ENCODE assay signal across 8 mouse cellular contexts in genomic region chr1:152019196-152019595, GRCm38 (mm10).
DNase-seq lines count a peak whose midpoint lies in the region; ATAC-seq and TF ChIP-seq lines count a peak whose summit lies in the region.

No protein-coding gene starts in this region.

- peaks cover 4% of the 10 kb centered on the region for H3K4me1 ChIP-seq in bone marrow, adult 2 months (ENCODE audit: control insufficient read depth, insufficient read depth, low read length)
- H3K4me1 ChIP-seq in intestine, postnatal 0 days (replicated peaks; ENCODE audit: control insufficient read depth, insufficient read depth, low read length): peaks cover 5% of the 10 kb centered on the region
- H3K4me1 ChIP-seq in megakaryocyte, embryonic 14.5 days: peaks cover 54% of the 10 kb centered on the region

- WGBS in bone marrow, adult 2 months: 6% methylated on average over 5 of the region's 5 CpGs
- WGBS in intestine, postnatal 0 days: 37% methylated on average over 5 of the region's 5 CpGs

- no peaks in the 10 kb centered on the region for H3K36me3 ChIP-seq in intestine, postnatal 0 days (ENCODE audit: control insufficient read depth, insufficient read depth)
- H3K36me3 ChIP-seq in megakaryocyte, embryonic 14.5 days (replicated peaks; ENCODE audit: low read length): peaks cover 4% of the 10 kb centered on the region

- ATAC-seq in frontal cortex, adult (ENCODE audit: low TSS enrichment): peak; percentile 71
- ATAC-seq in intestine, postnatal 0 days: no peak

- H3K27ac ChIP-seq in bone marrow, adult 2 months (ENCODE audit: control insufficient read depth, insufficient read depth, low read depth, low read length, poor library complexity): peak overlapping the region; percentile 12; the same call in 1 of the 2 replicates
- H3K27ac ChIP-seq in intestine, postnatal 0 days (ENCODE audit: low read depth, low read length): no peak overlapping the region

- H3K4me3 ChIP-seq in bone marrow, adult 2 months (replicated peaks; ENCODE audit: control insufficient read depth, low read depth, low read length): no peak overlapping the region
- no peak overlapping the region for H3K4me3 ChIP-seq in intestine, postnatal 0 days (ENCODE audit: low read depth, low read length)
- peak overlapping the region; percentile 85 for H3K4me3 ChIP-seq in megakaryocyte, embryonic 14.5 days (replicated peaks)

- no peak overlapping the region for H3K4me2 ChIP-seq in intestine, postnatal 0 days (replicated peaks; ENCODE audit: low read depth)

- TF ChIP-seq POLR2A in bone marrow, adult 2 months (IDR thresholded peaks at IDR 0.05; ENCODE audit: borderline replicate concordance, control insufficient read depth, low read depth, low read length): no peak

- H3K9ac ChIP-seq in intestine, postnatal 0 days (ENCODE audit: low read depth, low read length): no peak overlapping the region

- no peak for TF ChIP-seq CTCF in bone marrow, adult 2 months (IDR thresholded peaks at IDR 0.05; ENCODE audit: control insufficient read depth, insufficient read depth, low read length)
- TF ChIP-seq CTCF in intestine, postnatal 0 days (IDR thresholded peaks at IDR 0.05; ENCODE audit: low read depth): peak; percentile 45

- H3K9me3 ChIP-seq in intestine, postnatal 0 days (ENCODE audit: control insufficient read depth): no peaks in the 10 kb centered on the region
- H3K9me3 ChIP-seq in megakaryocyte, embryonic 14.5 days: peaks cover 4% of the 10 kb centered on the region; the same call in 1 of the 2 replicates

- DNase-seq in frontal cortex, postnatal 10 days (ENCODE audit: low spot score in 2 of 2): no peak
- no peak for DNase-seq in cerebellum, adult 8-10 months
- DNase-seq in gastrocnemius, postnatal 4 days (ENCODE audit: low spot score in 2 of 2): no peak
- no peak for DNase-seq in frontal cortex, adult 2 months (ENCODE audit: extremely low spot score in 1 of 2, low spot score in 1 of 2)

- H3K27me3 ChIP-seq in intestine, postnatal 0 days (replicated peaks; ENCODE audit: control insufficient read depth, insufficient read depth, low read length): no peaks in the 10 kb centered on the region
- peaks cover 1% of the 10 kb centered on the region for H3K27me3 ChIP-seq in megakaryocyte, embryonic 14.5 days (replicated peaks)
